Comparison of ENCODE assay signal across 7 mouse cellular contexts in genomic region chr9:56090546-56091225, GRCm38 (mm10). TPM values are rescaled to one million over a fixed set of nuclear protein-coding genes. Genes with fewer than 3 reads are reported as not detected.
A peak's percentile ranks its signal among the peaks of the same experiment; 100 is the strongest.
DNase-seq lines count a peak whose midpoint lies in the region; ATAC-seq and TF ChIP-seq lines count a peak whose summit lies in the region.

No protein-coding gene starts in this region.

- no peak for DNase-seq in layer of hippocampus, adult 2 months (ENCODE audit: low spot score in 2 of 2)
- no peak for DNase-seq in layer of hippocampus, adult 18-20 months (ENCODE audit: low spot score in 2 of 2)
- no peak for DNase-seq in embryonic facial prominence, embryonic 10.5 days (ENCODE audit: low spot score)
- DNase-seq in stomach, postnatal 0 days (ENCODE audit: low spot score): no peak
- no peak for DNase-seq in spleen, postnatal 4 days (ENCODE audit: low spot score in 2 of 2)
- DNase-seq in layer of hippocampus, postnatal 10 days (ENCODE audit: low spot score in 2 of 2): no peak

- H3K9me3 ChIP-seq in embryonic facial prominence, embryonic 10.5 days: no peaks in the 10 kb centered on the region
- H3K9me3 ChIP-seq in limb, embryonic 12.5 days: no peaks in the 10 kb centered on the region
- H3K9me3 ChIP-seq in stomach, postnatal 0 days (ENCODE audit: control insufficient read depth, low read length): no peaks in the 10 kb centered on the region

- peaks cover 36% of the 10 kb centered on the region for H3K4me1 ChIP-seq in embryonic facial prominence, embryonic 10.5 days
- peaks cover 17% of the 10 kb centered on the region for H3K4me1 ChIP-seq in limb, embryonic 12.5 days (replicated peaks)
- peaks cover 10% of the 10 kb centered on the region for H3K4me1 ChIP-seq in stomach, postnatal 0 days (replicated peaks; ENCODE audit: control insufficient read depth, insufficient read depth)

- peak overlapping the region; percentile 87 for H3K27ac ChIP-seq in layer of hippocampus, adult 2 months
- H3K27ac ChIP-seq in embryonic facial prominence, embryonic 10.5 days (replicated peaks): peak overlapping the region; percentile 80; the same call in 1 of the 2 replicates
- H3K27ac ChIP-seq in limb, embryonic 12.5 days: peak overlapping the region; percentile 86; the same call in 1 of the 2 replicates
- peak overlapping the region; percentile 67; the same call in 1 of the 2 replicates for H3K27ac ChIP-seq in stomach, postnatal 0 days (replicated peaks)

- TF ChIP-seq EP300 in stomach, postnatal 0 days (optimal IDR thresholded peaks at IDR 0.05): no peak

- H3K4me3 ChIP-seq in layer of hippocampus, adult 2 months: no peak overlapping the region
- H3K4me3 ChIP-seq in embryonic facial prominence, embryonic 10.5 days: no peak overlapping the region
- no peak overlapping the region for H3K4me3 ChIP-seq in limb, embryonic 12.5 days (replicated peaks)
- 0 out of 2 replicates have a peak overlapping the region, but pooled peaks have one; percentile 24 for H3K4me3 ChIP-seq in stomach, postnatal 0 days (ENCODE audit: low read depth, low read length)

- H3K9ac ChIP-seq in limb, embryonic 12.5 days (replicated peaks): no peak overlapping the region
- no peak overlapping the region for H3K9ac ChIP-seq in stomach, postnatal 0 days (ENCODE audit: low read length)

- 66% methylated on average over 5 of the region's 5 CpGs for whole genome bisulfite sequencing in embryonic facial prominence, embryonic 10.5 days
- WGBS in limb, embryonic 12.5 days: 54% methylated on average over 5 of the region's 5 CpGs
- WGBS in stomach, postnatal 0 days: 65% methylated on average over 5 of the region's 5 CpGs

- no peak for TF ChIP-seq CTCF in layer of hippocampus, adult 2 months (conservative IDR thresholded peaks at IDR 0.05)
- no peak for TF ChIP-seq CTCF in stomach, postnatal 0 days (IDR thresholded peaks at IDR 0.05; ENCODE audit: low read depth)

- ATAC-seq in limb, embryonic 12.5 days (ENCODE audit: insufficient number of reproducible peaks, insufficient read depth, low FRiP score, low TSS enrichment, low read depth): no peak
- ATAC-seq in stomach, postnatal 0 days (ENCODE audit: low FRiP score, low TSS enrichment): no peak

- no peaks in the 10 kb centered on the region for H3K27me3 ChIP-seq in embryonic facial prominence, embryonic 10.5 days (replicated peaks; ENCODE audit: low read depth, poor library complexity, severe bottlenecking)
- no peaks in the 10 kb centered on the region for H3K27me3 ChIP-seq in limb, embryonic 12.5 days
- no peaks in the 10 kb centered on the region for H3K27me3 ChIP-seq in stomach, postnatal 0 days (ENCODE audit: control insufficient read depth, insufficient read depth, low read length)

- no peaks in the 10 kb centered on the region for H3K36me3 ChIP-seq in embryonic facial prominence, embryonic 10.5 days (replicated peaks)
- no peaks in the 10 kb centered on the region for H3K36me3 ChIP-seq in limb, embryonic 12.5 days
- H3K36me3 ChIP-seq in stomach, postnatal 0 days (ENCODE audit: control insufficient read depth, insufficient read depth, low read length): no peaks in the 10 kb centered on the region

- H3K4me2 ChIP-seq in limb, embryonic 12.5 days: peak overlapping the region; percentile 45
- H3K4me2 ChIP-seq in stomach, postnatal 0 days (replicated peaks; ENCODE audit: low read depth): peak overlapping the region; percentile 45; the same call in 1 of the 2 replicates

RNA-seq across cellular contexts. Expression of gene Pstpip1, which starts 0.9 kb away (rescaled TPM):
- 1 to 10 TPM; 2.0 to 4.8 TPM for total RNA-seq in layer of hippocampus, adult 2 months (2021)
- total RNA-seq in layer of hippocampus, adult 18-20 months (2021): 1 to 10 TPM; 2.6 to 3.0 TPM
- polyA plus RNA-seq in embryonic facial prominence, embryonic 10.5 days (2016; fragmentation: Nextera tagmentation; extraction: Ambion mirVana): 0.49 and 1.00 TPM in 2 replicates
- 1.0 and 1.5 TPM in 2 replicates for polyA plus RNA-seq in limb, embryonic 12.5 days (2016; fragmentation: Nextera tagmentation; extraction: Ambion mirVana)
- 3.9 and 5.0 TPM in 2 replicates for polyA plus RNA-seq in stomach, postnatal 0 days (2015; fragmentation: Nextera tagmentation; extraction: Ambion mirVana)
- total RNA-seq in layer of hippocampus, postnatal 10 days (2021): 1 to 10 TPM; 2.1 to 2.9 TPM

RNA-seq across cellular contexts. Expression of gene Rcn2, which starts 49.0 kb away (rescaled TPM):
- total RNA-seq in layer of hippocampus, adult 2 months (2021): 10 to 100 TPM; 91.8 to 92.3 TPM
- 10 to 100 TPM; 96.5 to 97.5 TPM for total RNA-seq in layer of hippocampus, adult 18-20 months (2021)
- 275 and 285 TPM in 2 replicates for polyA plus RNA-seq in embryonic facial prominence, embryonic 10.5 days (2016; fragmentation: Nextera tagmentation; extraction: Ambion mirVana)
- polyA plus RNA-seq in limb, embryonic 12.5 days (2016; fragmentation: Nextera tagmentation; extraction: Ambion mirVana): 313 and 324 TPM in 2 replicates
- 95.7 and 98.1 TPM in 2 replicates for polyA plus RNA-seq in stomach, postnatal 0 days (2015; fragmentation: Nextera tagmentation; extraction: Ambion mirVana)
- total RNA-seq in layer of hippocampus, postnatal 10 days (2021): 100 to 1,000 TPM; 121 to 125 TPM
